Mouse (Mus musculus): ENCODE data around the gene Klf2.

Gene Klf2

DNA sequence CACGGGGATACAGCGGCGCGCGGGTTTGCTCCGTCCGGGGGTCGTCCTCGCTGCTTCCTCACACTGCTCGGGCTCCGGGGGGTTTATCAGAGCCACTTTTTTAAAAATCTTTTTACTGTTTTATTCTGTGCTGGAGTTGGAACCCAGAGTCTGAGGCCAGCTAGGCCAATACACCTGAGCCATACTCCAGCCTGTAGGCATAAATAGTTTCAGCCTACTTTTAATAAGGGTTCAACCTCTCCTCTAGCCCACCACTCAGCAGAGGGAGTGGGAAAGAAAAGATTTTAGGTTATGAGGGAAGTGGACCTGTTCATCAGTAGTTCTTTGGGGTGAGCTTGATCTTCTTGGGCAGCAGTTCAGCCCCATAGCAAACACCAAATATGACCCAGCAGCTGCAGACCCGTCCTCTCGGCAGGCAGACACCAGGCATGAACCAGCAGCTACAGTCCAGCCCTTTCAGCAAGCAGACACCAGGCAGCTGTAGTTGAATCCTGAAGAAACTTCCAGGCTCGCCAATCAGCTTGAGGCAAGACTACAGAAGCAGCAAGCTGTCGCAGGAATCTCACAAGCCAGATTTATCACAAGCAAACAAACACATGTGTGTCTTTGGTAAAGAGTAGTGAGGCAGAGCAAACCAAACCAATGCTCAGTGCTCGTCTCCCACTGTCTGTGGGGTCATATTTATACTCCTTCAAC, 13.5 kb upstream of the Klf2 start, which contains the start of gene Gm10282:
TSS of gene Gm10282 (minus strand) at position 51 of the 696 bp plus-strand sequence.
- no peak for DNase-seq (ENCODE audit: low spot score)

DNA sequence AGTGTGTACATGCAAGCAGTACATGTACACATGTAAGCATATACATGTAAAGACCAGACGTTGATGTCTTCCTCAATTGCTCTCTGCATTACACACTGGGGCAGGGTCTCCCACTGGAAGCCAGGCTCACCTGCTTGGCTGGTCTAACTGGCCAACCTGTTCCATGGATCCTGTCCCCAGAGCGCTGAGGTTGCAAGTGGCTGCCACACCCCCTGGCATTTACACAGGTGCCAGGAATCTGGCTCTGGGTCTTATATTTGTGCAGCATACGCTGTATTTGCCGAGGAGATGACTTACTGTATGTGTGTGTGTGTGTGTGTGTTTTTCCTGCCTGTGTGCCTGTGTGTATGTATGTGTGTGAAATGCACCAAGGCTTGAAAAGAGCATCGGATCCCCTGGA, 11.9 kb upstream of the Klf2 start:
- DNase-seq (ENCODE audit: low spot score): no peak

DNA sequence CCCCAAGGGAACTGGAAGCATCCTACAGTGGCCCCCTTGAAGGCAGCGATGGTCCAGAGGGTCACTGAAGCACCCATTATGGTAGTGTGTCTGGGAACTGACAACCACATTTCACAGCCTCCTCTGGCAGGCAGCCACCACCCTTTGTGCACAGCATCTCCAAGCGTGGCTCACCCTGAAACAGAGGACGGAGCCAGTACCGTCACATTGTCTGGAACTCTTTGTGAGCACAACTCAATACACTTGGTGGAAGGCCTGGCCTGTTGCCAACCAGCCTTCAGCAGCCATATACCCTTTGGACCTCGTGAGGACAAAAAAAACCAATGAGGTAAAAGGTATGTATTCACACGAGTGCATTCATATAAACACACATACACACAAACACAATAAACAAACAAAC, 10.6 kb upstream of the Klf2 start:
- no peak for DNase-seq (ENCODE audit: low spot score)

DNA sequence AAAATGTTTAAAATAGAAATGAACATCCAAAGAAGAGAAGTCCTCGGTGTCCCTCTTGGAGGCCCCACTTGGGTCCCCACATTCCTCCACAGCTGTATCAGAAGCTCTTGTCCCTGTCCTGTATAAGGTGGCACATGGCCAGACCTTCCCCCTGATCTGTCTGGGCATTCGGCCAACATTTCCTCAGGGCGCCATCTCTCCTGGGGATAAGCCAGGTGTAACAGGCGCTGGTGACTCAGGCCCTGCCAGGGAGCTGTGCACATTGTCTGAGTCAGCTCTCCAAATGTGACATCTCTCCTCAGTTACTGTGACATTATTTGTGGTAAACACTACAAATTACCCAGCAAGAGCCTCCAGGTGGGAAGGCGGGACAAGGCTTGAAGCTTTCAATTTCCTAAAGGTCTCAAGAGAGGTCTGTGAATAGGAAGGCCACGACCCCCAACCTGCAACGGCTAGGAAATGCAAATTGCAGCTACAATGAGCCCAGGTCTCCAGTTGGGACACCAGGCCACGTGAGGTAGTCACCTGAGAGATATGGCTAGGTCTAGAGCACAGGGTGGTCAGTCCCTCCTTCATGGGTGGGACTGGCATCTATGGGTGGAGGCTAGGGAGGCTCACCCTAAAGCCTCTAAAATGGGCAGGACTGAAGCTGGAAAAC, 7.9 kb upstream of the Klf2 start:
- DNase-seq (ENCODE audit: low spot score): no peak

GRCm38 (mm10) chr8:72312926-72313518, 5.8 kb upstream of the Klf2 start:
- DNase-seq (ENCODE audit: low spot score): no peak

DNA sequence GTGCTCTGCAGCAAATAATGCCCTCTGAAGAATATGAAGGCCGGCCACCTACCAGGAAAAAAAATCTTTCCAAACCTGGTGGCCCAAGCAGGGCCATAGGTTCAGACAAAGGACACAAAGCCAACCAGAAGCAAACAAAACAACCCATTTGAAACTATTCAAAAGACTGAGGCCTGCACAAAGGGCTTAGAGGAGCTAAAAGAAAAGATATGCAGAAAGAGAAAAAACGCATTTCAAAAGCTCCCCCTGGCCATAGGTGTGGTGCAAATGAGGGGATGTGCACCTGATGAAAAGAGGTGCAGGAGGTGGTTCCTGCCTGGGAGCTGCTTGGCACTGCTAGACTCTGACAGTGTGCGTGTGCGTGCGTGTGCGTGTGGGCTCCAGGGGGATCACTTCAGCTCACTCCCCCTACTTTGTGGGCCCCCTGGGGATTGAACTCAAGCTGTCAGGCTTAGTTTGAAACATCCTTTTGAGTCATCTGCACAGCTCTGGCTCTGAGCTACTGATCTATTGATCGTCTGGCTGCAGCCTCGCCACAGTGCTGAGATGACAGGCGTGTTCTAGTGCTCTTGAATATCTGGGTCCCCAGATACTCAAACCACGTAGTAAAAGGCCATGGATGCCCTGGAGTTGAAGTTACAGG, 2.7 kb upstream of the Klf2 start:
- no peak for DNase-seq (ENCODE audit: low spot score)

- no peak for DNase-seq (ENCODE audit: low spot score)
Observed at GRCm38 (mm10) chr8:72317741-72318301, 1.0 kb upstream of the Klf2 start.

- DNase-seq (ENCODE audit: low spot score): no peak
Observed at GRCm38 (mm10) chr8:72319397-72319796, 564 bp downstream of the Klf2 start.

DNA sequence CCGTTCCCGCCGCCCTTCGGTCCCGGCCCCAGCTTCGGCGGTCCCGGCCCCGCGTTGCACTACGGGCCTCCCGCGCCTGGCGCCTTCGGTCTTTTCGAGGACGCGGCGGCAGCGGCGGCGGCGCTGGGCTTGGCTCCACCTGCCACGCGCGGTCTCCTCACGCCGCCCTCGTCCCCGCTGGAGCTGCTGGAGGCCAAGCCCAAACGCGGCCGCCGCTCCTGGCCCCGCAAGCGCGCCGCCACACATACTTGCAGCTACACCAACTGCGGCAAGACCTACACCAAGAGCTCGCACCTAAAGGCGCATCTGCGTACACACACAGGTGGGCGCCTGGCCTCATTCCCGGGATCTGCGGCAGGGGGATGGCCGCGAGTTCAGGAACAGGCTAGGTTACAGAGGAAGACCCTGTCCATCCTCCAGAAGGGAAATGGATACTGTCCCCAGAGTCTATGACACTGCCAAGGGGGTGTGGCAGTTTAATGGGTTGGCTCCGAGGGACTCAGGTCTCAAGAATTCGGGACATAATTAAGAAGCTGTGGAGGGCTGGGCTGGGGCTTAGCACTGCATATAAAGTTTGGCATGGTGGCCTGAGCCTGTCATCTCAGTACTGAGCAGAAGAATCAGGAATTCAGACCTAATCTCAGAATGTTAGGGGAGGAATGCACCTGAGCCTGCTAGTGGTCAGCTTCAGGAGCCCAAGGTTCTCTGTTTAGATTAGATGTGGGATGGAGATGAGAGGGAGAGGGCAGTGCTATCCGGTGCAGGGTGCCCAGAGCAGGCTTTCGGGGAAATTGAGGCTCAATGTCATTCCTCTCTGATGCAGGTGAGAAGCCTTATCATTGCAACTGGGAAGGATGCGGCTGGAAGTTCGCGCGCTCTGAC, 1.3 kb downstream of the Klf2 start:
- DNase-seq (ENCODE audit: low spot score): no peak

GRCm38 (mm10) chr8:72320803-72321583, 2.2 kb downstream of the Klf2 start:
- no peak for DNase-seq (ENCODE audit: low spot score)

GRCm38 (mm10) chr8:72321635-72322441, 3.0 kb downstream of the Klf2 start:
- no peak for DNase-seq (ENCODE audit: low spot score)

GRCm38 (mm10) chr8:72322471-72322889, 3.6 kb downstream of the Klf2 start:
- DNase-seq (ENCODE audit: low spot score): no peak

DNA sequence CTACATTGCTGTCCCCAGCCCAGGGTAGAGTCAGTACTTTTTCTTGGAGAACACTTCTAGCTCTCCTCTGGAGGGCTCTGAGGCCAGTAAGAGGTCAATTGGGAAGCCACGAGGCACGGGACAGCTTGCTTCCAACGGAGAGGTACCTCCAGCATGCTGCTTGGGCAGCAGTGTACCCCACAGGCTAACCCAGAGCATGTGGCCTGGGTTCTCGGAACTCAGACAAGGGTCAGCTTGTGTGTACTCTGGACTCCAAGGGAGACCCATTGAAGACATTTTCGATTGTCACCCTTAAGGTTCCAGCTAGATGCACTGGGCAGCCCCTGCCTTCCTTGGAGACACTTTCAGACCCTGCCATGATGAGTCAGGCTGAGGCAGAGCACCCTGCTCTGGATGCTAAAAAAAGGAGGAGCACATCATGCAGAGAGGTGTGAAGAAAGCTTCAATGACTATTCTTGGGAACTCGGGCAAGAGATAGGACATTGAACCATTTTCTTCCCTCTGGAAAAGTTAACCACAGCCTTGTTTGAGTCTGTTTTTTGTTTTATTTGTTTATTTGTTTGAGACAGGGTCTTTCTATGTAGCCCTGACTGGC, 4.4 kb downstream of the Klf2 start:
- no peak for DNase-seq (ENCODE audit: low spot score)

DNA sequence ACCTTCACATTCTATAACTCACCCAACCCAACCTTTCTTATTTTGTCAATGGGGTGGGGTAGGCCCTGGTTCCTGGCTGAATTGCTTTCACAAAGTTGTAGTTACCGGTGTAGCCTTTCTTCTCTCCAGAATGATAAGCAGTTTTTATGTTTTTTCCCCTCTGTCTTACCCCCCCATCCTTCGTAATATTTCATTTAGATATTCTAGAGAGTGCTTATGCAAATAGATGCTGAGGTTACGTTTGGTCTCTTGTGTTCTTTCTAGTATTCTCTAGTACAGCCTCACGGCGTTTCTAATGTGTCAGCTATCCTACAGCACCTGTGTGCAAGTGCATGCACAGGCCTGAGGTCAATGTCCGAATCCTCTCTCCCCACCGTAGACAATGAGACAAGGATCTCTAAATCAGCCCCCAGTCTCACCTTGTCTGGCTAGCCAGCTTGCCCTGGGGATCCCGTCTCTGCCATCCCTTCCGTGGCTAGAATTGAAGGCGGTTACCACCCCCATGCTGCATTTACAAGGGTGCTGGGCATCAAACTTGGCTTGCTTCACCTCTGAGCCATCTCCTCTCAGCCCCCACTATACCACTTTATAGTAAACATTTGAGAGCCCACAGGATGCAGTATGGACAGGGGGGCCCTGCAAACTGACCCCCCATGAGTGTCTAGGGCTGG, 5.3 kb downstream of the Klf2 start:
- DNase-seq (ENCODE audit: low spot score): no peak

GRCm38 (mm10) chr8:72324708-72325107, 5.9 kb downstream of the Klf2 start:
- no peak for DNase-seq (ENCODE audit: low spot score)

DNA sequence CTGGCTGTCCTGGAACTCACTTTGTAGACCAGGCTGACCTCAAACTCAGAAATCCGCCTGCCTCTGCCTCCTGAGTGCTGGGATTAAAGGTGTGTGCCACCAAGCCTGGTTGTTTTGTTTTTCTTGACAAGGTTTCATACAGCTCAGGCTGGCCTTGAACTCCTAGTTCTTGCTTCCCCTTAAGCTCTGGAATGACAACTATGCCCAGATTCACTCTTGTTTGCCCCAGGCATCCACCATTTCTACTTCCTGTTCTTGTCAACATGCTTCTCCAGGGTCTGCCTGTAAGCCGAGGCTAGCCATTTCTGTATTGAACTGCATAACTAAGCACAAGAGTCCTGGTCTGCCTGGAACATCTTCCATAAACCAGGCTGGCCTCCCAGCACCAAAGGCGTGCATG, 10.3 kb downstream of the Klf2 start:
- DNase-seq (ENCODE audit: low spot score): no peak

DNA sequence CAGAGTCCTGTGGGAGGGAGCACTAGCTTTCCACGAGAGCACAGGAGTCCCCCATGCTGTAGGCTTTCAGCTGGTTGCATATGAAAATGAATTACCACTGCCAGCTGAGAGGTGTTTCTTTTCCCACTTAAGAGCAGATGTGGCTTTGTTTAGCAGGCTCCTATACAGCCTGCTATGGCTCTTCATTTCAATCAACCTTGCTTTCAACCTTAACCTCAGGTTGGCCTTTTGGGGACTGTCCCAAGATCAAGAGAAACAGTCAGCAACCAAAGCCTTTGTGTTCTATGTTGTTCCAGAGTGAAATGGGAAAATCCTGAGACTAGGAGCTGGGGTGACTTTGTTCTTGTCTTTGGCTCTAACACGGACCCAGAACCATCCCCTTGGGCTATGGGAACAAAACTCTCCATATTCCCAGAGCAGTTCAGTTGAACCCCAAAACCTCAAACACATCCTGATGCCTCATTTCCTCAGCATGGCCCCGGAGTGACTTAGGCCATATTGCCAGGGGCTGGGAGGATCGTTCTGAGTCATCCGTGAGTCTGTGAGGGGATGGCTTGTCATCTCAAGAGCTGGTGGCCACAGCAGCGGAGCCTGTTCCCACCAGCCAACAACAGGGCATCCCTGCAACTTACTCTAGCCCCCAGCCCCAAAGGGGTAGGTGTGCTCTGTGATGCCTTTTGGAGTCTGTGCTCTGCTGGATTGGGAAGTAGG, 12.1 kb downstream of the Klf2 start:
- no peak for DNase-seq (ENCODE audit: low spot score)

DNA sequence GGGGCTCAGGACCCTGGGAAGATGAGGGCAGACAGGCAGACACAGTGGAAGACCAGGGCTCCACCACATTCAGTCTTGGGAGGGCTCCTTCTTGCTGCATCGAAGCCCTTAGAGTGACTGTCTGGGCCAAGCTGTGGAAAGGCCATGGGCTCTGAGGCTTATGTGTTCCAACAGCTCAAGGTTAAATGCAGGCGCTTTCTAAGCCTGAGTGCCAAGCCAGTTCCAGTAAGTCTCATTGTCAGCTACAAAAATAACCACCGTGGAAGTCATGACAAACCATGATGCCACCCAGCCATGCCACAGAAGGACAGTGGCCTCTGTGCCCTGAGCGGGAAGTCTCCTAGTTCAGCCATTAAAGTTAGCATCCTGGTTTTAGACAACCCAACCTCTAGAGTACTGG, 12.8 kb downstream of the Klf2 start:
- DNase-seq (ENCODE audit: low spot score): no peak
